Mouse (Mus musculus) fibroblast of lung, adult 2 months (primary cell): ENCODE measurements at regions not wholly inside any gene's neighbourhood (a gene's known extent, or its start where the extent isn't known, plus 50 kb on each side); places are given as distances from the start of the nearest gene placed in this dataset.

ENCODE experiments used
- DNase-seq: peaks from one replicate; pipeline ENCODE4 v3.0.0-alpha.2; 2011; ENCODE audit warnings: low read depth

GRCm38 (mm10) chr3:140059522-140060110, 854.1 kb downstream of the Stpg2 start:
- DNase-seq: no peak

DNA sequence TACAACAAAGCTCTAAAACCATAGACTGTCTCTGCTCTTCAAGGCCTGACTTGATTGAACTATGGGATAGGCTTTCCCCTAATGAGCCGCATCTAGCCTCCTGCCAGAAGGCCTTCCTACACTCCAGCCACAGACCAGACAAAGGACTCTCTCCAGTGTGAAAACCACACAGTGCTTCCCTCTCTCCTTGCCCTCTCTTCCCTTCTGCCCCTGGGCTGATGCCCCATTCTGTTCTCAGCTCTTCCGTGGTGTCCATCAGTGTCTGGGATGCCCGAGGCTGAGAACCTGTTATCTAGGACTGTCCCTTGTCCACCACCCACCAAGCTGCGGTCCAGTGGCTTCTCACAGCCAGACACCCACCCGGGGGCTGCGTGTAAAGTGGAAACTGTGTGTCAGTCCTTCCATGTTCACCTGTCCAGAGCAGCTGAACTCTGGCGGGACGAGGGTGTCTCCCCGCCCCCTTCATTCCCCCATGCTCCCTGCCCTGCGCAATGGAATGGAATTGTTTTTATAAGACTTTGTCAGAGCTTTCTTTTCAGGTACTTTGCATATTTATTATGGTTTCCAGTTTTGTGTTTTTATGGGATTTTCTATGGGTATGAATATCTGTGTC, 856.4 kb downstream of the Stpg2 start:
- no peak for DNase-seq

GRCm38 (mm10) chr3:140062880-140063279, 857.4 kb downstream of the Stpg2 start:
- DNase-seq: no peak

GRCm38 (mm10) chr3:140084333-140084732, 878.8 kb downstream of the Stpg2 start:
- no peak for DNase-seq

DNA sequence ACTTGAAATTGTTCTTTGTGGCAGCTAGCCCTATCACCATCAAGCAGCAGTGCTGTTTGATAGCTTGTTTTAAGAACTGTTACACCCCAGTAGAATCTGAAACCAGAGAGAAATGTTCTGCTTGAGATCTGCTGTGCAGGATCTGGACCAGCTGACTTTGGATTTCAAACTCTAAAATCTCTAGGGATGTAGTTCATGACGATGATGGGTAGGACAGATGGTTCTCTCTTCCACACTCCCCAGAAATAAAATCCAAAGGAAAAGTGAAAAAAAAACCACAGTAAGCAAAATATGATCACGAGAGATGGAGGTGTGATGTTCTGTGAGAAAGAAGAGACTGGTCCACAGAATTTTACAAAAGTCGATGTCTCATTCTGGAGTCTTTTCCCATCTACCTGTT, 879.9 kb downstream of the Stpg2 start:
- DNase-seq: no peak

DNA sequence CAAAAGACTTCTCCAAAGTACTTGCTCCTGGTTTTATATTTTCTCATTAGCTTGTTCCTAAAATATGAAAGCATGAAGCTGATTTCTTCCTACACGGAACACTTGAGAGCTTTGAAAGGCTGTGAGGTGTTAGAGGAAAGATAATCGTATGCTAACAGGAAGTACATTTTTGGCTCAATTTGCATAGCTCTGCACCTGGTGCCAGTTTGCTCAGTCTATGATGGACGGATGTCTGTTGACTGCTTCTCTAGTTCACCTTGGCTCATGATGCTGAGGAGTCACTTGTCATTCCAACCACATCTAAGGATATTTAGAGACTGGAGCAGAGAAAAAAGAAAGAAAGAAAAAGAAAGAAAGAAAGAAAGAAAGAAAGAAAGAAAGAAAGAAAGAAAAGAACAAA, 882.5 kb downstream of the Stpg2 start:
- no peak for DNase-seq

- no peak for DNase-seq
Measured at GRCm38 (mm10) chr3:140091900-140092299, 886.4 kb downstream of the Stpg2 start.

GRCm38 (mm10) chr3:140096854-140097540, 891.5 kb downstream of the Stpg2 start:
- DNase-seq: no peak

- no peak for DNase-seq
Measured at GRCm38 (mm10) chr3:140109401-140109800, 903.9 kb downstream of the Stpg2 start.

DNA sequence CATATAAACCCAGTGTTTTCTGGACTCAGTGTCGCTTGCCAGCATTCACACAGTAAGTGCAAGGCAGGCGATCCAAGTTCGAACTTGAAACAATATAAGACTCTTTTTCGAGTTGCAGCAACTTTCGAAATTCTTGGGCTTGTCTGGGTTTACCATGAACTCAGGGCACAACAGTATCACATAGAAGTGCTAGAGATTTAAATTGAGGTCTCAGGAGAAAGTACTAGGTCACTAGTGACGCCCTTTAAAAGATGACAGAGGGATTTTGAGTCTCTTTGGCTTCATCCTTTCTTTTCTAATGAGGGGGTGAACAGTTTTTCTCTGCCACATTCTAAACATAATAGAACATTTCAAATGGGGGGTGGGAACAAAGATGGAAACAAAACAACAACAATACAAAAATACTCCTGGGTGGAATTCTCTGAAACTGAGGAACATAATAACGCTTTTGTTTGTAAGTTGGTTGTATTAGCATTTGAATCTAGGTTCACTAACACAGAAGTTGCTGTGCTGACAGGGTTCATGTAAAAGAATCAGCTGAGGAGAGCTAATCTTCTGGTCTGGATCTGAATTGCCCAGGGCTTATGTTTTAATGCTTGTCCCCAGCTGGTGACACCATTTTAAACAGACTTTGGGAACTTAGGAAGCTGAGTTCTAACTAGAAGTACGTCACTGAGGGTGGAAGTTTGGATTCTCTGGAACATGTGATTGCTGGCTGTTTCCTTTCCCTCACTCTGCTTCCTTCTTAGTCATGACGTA, 906.1 kb downstream of the Stpg2 start:
- DNase-seq: no peak

GRCm38 (mm10) chr3:140115116-140115515, 909.6 kb downstream of the Stpg2 start:
- no peak for DNase-seq

DNA sequence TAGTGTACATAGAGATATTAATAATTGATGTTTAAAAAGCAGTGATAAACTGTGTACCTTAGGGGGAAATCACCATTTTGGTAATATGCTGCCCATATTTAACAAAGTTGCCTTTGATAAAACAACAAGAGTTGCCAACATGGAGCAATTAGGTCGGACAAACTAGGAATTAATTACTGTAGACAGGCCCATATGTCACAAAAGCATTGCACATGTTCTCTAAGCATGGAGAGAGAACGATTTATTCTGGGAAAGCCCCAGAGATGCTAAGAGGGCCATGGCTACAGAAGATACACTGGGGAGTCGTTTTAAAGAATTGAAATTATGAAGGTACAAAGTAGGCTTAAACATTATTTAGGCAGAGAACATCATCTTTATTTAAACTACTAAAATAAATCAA, 921.8 kb downstream of the Stpg2 start:
- DNase-seq: no peak

DNA sequence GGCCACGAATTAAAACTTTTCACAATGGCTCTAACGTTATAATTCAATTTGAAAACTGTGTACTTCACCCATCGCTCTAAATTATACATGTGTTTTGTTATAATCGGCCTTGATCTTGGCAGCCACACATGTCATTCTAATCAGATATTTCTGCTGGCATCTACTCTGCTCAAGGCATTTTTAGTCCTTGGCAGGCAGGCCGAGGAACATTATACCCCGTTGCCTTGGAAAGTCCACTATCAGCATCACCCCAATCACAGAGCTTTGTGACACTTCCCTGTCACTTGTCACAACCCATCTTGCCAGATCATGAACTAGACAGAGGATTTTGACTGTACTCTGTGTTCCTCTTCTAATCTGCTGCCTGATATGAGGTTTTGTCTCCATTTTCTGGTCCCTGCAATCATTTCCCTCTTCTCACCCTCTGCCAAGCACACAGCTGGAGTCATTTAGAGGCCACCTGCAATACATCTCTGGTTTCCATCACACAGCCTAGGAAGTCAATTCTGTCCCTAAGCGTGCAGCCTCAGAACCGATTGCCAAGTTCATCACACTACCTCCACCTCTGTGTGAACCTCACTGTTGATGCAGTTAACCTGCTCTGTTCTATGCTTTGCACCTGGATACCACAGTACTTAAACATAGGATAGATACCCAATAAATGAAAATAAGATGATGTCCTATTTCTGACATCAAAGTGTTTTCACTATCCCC, 923.7 kb downstream of the Stpg2 start:
- no peak for DNase-seq

GRCm38 (mm10) chr3:140143900-140144299, 938.4 kb downstream of the Stpg2 start:
- no peak for DNase-seq

DNA sequence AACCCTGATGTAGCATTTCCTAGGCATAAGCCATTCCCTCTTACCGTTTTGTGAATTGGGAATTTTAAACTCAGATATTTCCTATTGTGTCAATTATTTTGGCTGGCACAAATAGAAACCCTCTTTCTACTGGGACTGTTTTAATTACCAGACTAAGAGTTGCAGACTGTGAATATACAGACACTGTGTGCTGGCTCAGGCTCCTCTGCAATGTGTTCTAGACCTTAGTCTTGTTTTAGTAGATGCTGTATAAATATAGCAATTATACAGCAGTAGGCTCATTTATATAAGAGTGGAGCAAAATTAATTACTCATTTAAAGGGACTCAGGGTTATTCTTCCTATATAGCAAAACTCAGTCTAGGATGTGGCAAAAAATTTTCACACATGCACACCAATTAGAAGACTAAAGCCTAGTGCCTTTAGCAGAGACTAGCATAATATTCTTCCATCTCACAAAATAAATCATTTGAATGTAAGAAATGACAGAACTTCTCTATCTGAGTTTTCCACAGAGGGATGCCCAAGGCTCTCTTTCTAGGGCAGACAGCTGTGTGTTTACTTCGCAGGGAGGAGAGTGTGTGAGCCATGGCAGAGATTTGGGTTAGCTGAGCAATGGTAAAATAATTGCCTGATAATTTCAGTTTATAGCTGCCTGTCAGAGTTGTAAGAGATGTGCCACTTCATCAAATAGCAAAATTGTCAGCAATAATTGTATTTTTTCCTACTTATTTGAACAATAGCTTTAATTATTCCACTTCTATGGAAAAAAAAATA, 941.9 kb downstream of the Stpg2 start:
- no peak for DNase-seq

DNA sequence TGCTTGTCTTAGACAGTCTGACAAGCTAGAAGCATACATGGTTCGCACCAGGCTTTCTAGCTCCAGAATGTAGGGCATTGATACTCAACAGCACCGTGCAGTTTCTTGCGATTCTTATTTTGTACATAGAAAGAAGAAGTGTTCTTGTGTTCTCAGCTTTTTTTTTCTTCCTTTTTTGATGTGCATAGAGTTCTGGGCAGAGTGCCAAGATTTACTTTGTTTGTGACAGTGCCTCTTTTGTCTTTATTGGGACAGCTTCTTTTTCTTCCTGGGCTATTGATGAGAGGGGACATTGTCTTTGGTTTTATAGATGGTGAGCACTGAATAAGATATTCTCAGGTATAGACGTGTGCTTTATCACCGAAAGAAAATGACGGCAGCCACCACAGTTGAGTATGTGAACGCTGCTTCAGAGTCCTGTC, 945.0 kb downstream of the Stpg2 start:
- no peak for DNase-seq

DNA sequence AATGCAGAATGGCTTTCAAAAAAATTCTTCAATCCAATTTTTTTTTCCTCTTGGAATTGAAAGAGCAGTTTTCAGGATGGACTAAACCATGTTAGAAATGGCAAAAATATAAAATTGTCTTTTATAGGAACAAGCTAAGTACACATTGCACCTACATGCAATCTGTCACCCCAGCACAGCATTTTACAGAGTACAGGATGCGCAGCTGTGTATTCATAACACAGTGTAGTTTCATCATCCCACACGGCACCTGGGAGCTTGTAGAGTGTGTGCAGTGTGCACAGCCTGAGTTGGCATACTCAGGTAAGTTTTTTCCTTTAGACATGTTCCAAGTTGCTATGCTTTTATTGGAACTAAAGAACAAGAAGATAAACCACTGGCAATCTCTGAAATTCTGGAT, 974.0 kb downstream of the Stpg2 start:
- no peak for DNase-seq

DNA sequence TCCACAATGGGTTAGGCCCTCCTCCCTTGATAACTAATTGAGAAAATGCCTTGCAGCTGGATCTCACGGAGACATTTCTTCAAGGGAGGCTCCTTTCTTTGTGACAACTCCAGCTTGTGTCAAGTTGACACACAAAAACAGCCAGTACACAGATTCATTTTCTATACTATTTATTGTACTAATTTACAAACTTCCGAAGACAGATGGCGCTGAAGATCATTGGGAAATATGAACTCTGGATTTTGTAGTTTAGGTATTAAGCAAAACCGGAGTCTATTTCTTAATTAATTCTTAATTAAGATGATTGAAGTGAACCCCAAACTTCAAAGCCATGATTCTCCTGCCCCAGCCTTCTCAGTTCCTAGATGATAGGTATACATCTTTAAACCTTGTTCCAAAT, 977.2 kb downstream of the Stpg2 start:
- no peak for DNase-seq

- no peak for DNase-seq
Measured at GRCm38 (mm10) chr3:140184899-140185525, 979.5 kb downstream of the Stpg2 start.

- no peak for DNase-seq
Measured at GRCm38 (mm10) chr3:140205914-140206313, 1000.4 kb downstream of the Stpg2 start.

GRCm38 (mm10) chr3:140221478-140221877, 990.7 kb downstream of the Pdha2 start:
- DNase-seq: no peak
